Mouse (Mus musculus) liver, embryonic 14.5 days (tissue): Measurements from ENCODE around the gene Kank1. TPM values are rescaled to one million over a fixed set of nuclear protein-coding genes. Genes with fewer than 3 reads are reported as not detected.

Experiments
- ATAC-seq: fragments of 200-750 bp; cut with Nextera tagmentation; 2 replicates; pipeline ENCODE4 v1.8.0; 2017; ENCODE audit warnings: moderate number of reproducible peaks, mild to moderate bottlenecking, moderate library complexity; ENCODE audit not compliant: insufficient read depth
- DNase-seq, 3 experiments: peaks; one replicate each; pipeline ENCODE4 v3.0.0-alpha.2; 2012 to 2013; ENCODE audit warnings: low read depth in 3 of 3, low spot score in 3 of 3
- H3K27ac ChIP-seq: fragments of 300-500 bp; sonication (generic); 2 replicates; pipeline ENCODE4 v1.5.1; 2014; ENCODE audit warnings: moderate library complexity, mild to moderate bottlenecking, control low read depth, inconsistent platforms
- H3K27me3 ChIP-seq: fragments of 300-500 bp; sonication (generic); 2 replicates; pipeline ENCODE4 v1.6.1; 2014; ENCODE audit warnings: mild to moderate bottlenecking, low read length, moderate library complexity; ENCODE audit not compliant: control insufficient read depth, insufficient read depth
- H3K36me3 ChIP-seq: fragments of 300-500 bp; sonication (generic); replicated peaks from 2 replicates; pipeline ENCODE4 v1.6.1; 2014; ENCODE audit warnings: low read depth; ENCODE audit not compliant: control insufficient read depth, insufficient read depth
- H3K4me1 ChIP-seq, 2 experiments: fragments of 200-500 bp in 1 of 2; fragments of 300-500 bp in 1 of 2; sonication (generic) in 1 of 2; replicated peaks; 2 replicates each; pipeline ENCODE4 v1.6.1; 2012 to 2014; ENCODE audit warnings: antibody characterized with exemption in 1 of 2, inconsistent platforms in 1 of 2, low read length in 1 of 2; ENCODE audit not compliant: control insufficient read depth in 2 of 2, insufficient read depth in 2 of 2
- H3K4me2 ChIP-seq: fragments of 300-500 bp; sonication (generic); 2 replicates; pipeline ENCODE4 v1.6.1; 2014; ENCODE audit warnings: low read depth, mild to moderate bottlenecking, control low read depth, moderate library complexity
- H3K4me3 ChIP-seq, 2 experiments: fragments of 200-500 bp in 1 of 2; fragments of 300-500 bp in 1 of 2; sonication (generic) in 1 of 2; 2 replicates each; pipeline ENCODE4 v1.5.1; 2012 to 2014; ENCODE audit warnings: low read depth in 2 of 2, low read length in 2 of 2, mild to moderate bottlenecking in 2 of 2, control low read depth in 1 of 2, inconsistent platforms in 1 of 2, moderate library complexity in 1 of 2; ENCODE audit not compliant: insufficient read depth in 1 of 2
- H3K9ac ChIP-seq: fragments of 300-500 bp; sonication (generic); replicated peaks from 2 replicates; pipeline ENCODE4 v1.6.1; 2014; ENCODE audit warnings: mild to moderate bottlenecking, control low read depth, moderate library complexity
- H3K9me3 ChIP-seq: fragments of 300-500 bp; sonication (generic); 2 replicates; pipeline ENCODE4 v1.6.1; 2016; ENCODE audit warnings: low read length, mixed read lengths; ENCODE audit not compliant: control insufficient read depth
- CTCF ChIP-seq: IDR thresholded peaks from 2 replicates; pipeline ENCODE4 v1.5.1; 2016; ENCODE audit warnings: antibody characterized with exemption, low read depth, control low read depth
- EP300 ChIP-seq: IDR thresholded peaks from 2 replicates; pipeline ENCODE4 v1.6.1; 2016; ENCODE audit warnings: antibody characterized with exemption, low read depth
- WGBS: fragments of 180-500 bp; shearing (Covaris S2); extraction: QIAGEN DNeasy Blood & Tissue Kit; methylation state at CpG from one replicate; pipeline ENCODE4 v1.1.7; 2014; ENCODE audit not compliant: insufficient replicate concordance; 5-methylcytosine and 5-hydroxymethylcytosine counted together
- polyA plus RNA-seq, 2 experiments: library from polyadenylated mRNA; depleted of rRNA in 1 of 2; stranded (reverse) in 1 of 2; unstranded in 1 of 2; fragments of >200 nt; fragmentation: Nextera tagmentation in 1 of 2; extraction: Ambion mirVana in 1 of 2; gene quantifications; 2 replicates each; pipeline versions ENCODE4 v1.2.1 to v1.2.3; 2012 to 2014

Kank1 gene
- polyA plus RNA-seq, 2 experiments = 3.2 to 3.5 TPM

DNA sequence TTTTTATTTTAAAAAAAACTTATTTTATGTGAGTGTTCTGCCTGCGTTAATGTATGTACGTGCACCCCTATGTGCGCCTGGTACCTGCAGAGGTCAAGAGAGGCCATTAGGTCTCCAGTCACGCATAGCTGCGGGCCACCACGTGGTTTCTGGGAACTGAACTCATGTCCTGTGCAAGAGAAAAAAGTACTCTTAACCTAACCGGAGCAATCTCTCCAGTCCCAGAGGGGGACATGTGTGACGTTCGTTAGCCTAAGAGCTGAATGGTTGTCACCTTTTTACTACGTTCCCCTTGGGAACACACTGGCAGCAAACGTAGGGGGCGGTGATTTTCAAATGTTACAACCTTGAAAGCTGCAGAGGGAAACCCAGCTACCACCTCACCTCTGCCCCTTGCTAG lies 29.8 kb upstream of the Kank1 start:
- 55% methylated on average over 12 of the region's 12 CpGs for WGBS
- H3K4me3 ChIP-seq = no peak overlapping the region
- H3K4me1 ChIP-seq = peaks cover 0 to 4% of the 10 kb centered on the region in 2 experiments; a peak in 1 of 4 replicates
- no peak overlapping the region for H3K9ac ChIP-seq
- DNase-seq = no peak
- H3K27me3 ChIP-seq = peaks cover 2% of the 10 kb centered on the region
- H3K9me3 ChIP-seq = no peaks in the 10 kb centered on the region
- no peak overlapping the region for H3K4me2 ChIP-seq
- no peak overlapping the region for H3K27ac ChIP-seq
- ATAC-seq = no peak
- no peaks in the 10 kb centered on the region for H3K36me3 ChIP-seq
- no peak for TF ChIP-seq EP300
- no peak for TF ChIP-seq CTCF

- Histone ChIP-seq H3K27ac (no peak overlapping the region), H3K27me3 (peaks cover 2% of the 10 kb centered on the region), H3K9me3 (no peaks in the 10 kb centered on the region), H3K9ac (no peak overlapping the region), H3K36me3 (no peaks in the 10 kb centered on the region), H3K4me1 (peaks cover 0 to 4% of the 10 kb centered on the region in 2 experiments; a peak in 1 of 4 replicates), H3K4me3 (no peak overlapping the region), H3K4me2 (no peak overlapping the region)
- DNase-seq (no peak), ATAC-seq (no peak)
- no peak for TF ChIP-seq CTCF
- no peak for TF ChIP-seq EP300
- WGBS = 24% methylated on average over 23 of the region's 23 CpGs
These were observed 28.9 kb upstream of the Kank1 start for GRCm38 (mm10) chr19:25207731-25208361.

- no peak overlapping the region for H3K4me2 ChIP-seq
- H3K27me3 ChIP-seq = peaks cover 2% of the 10 kb centered on the region
- no peak overlapping the region for H3K27ac ChIP-seq
- no peaks in the 10 kb centered on the region for H3K9me3 ChIP-seq
- WGBS = 59% methylated on average over 11 of the region's 11 CpGs
- no peak overlapping the region for H3K9ac ChIP-seq
- TF ChIP-seq CTCF = no peak
- TF ChIP-seq EP300 = no peak
- DNase-seq (no peak), ATAC-seq (no peak)
- H3K4me1 ChIP-seq = peaks cover 0 to 4% of the 10 kb centered on the region in 2 experiments; a peak in 1 of 4 replicates
- H3K36me3 ChIP-seq = no peaks in the 10 kb centered on the region
- no peak overlapping the region for H3K4me3 ChIP-seq
These were observed 28.1 kb upstream of the Kank1 start for GRCm38 (mm10) chr19:25208596-25209110.

GRCm38 (mm10) chr19:25220611-25221010 lies 16.2 kb upstream of the Kank1 start:
- Histone ChIP-seq H3K4me1 (no peaks in the 10 kb centered on the region), H3K27me3 (no peaks in the 10 kb centered on the region), H3K4me3 (no peak overlapping the region), H3K36me3 (no peaks in the 10 kb centered on the region), H3K4me2 (no peak overlapping the region), H3K9ac (no peak overlapping the region), H3K27ac (no peak overlapping the region), H3K9me3 (no peaks in the 10 kb centered on the region)
- DNase-seq = no peak
- ATAC-seq = no peak
- whole genome bisulfite sequencing = 50% methylated on average over 2 of the region's 2 CpGs
- TF ChIP-seq CTCF (no peak), EP300 (no peak)

- no peak overlapping the region for H3K4me2 ChIP-seq
- no peaks in the 10 kb centered on the region for H3K4me1 ChIP-seq
- ATAC-seq (no peak), DNase-seq (no peak)
- H3K4me3 ChIP-seq = no peak overlapping the region
- H3K27me3 ChIP-seq = no peaks in the 10 kb centered on the region
- WGBS = 49% methylated on average over 9 of the region's 9 CpGs
- no peak for TF ChIP-seq CTCF
- TF ChIP-seq EP300 = no peak
- H3K36me3 ChIP-seq = no peaks in the 10 kb centered on the region
- no peak overlapping the region for H3K27ac ChIP-seq
- no peaks in the 10 kb centered on the region for H3K9me3 ChIP-seq
- no peak overlapping the region for H3K9ac ChIP-seq
These were observed 14.7 kb upstream of the Kank1 start for GRCm38 (mm10) chr19:25221964-25222640.
